Mouse (Mus musculus) hindbrain, embryonic 16.5 days (tissue): ENCODE measurements around the gene Olfr218. TPM values are rescaled to one million over a fixed set of nuclear protein-coding genes. Genes with fewer than 3 reads are reported as not detected.

Experiments used
- ATAC-seq: fragments of 200-750 bp; cut with Nextera tagmentation; 2 replicates; pipeline ENCODE4 v1.8.0; 2017; ENCODE audit warnings: moderate TSS enrichment, moderate library complexity
- H3K27ac ChIP-seq: fragments of 300-500 bp; sonication (generic); 2 replicates; pipeline ENCODE4 v1.5.1; 2014; ENCODE audit warnings: low read depth, mild to moderate bottlenecking, control low read depth, low read length, moderate library complexity
- H3K27me3 ChIP-seq: fragments of 300-500 bp; sonication (generic); replicated peaks from 2 replicates; pipeline ENCODE4 v1.6.1; 2014; ENCODE audit warnings: low read length; ENCODE audit not compliant: control insufficient read depth, insufficient read depth
- H3K36me3 ChIP-seq: fragments of 300-500 bp; sonication (generic); 2 replicates; pipeline ENCODE4 v1.6.1; 2014; ENCODE audit warnings: mild to moderate bottlenecking, low read length, moderate library complexity, mixed read lengths; ENCODE audit not compliant: control insufficient read depth, insufficient read depth
- H3K4me1 ChIP-seq: fragments of 300-500 bp; sonication (generic); 2 replicates; pipeline ENCODE4 v1.6.1; 2014; ENCODE audit warnings: low read depth, low read length; ENCODE audit not compliant: control insufficient read depth, insufficient read depth
- H3K4me2 ChIP-seq: fragments of 300-500 bp; sonication (generic); 2 replicates; pipeline ENCODE4 v1.6.1; 2014; ENCODE audit warnings: mild to moderate bottlenecking, low read length, control low read depth, moderate library complexity
- H3K4me3 ChIP-seq: fragments of 300-500 bp; sonication (generic); 2 replicates; pipeline ENCODE4 v1.5.1; 2014; ENCODE audit warnings: mild to moderate bottlenecking, low read length, control low read depth, moderate library complexity
- H3K9ac ChIP-seq: fragments of 300-500 bp; sonication (generic); 2 replicates; pipeline ENCODE4 v1.6.1; 2014; ENCODE audit warnings: low read depth, mild to moderate bottlenecking, control low read depth, low read length, moderate library complexity
- H3K9me3 ChIP-seq: fragments of 300-500 bp; sonication (generic); 2 replicates; pipeline ENCODE4 v1.6.1; 2014; ENCODE audit warnings: mild to moderate bottlenecking, low read length, moderate library complexity; ENCODE audit not compliant: control insufficient read depth
- WGBS: fragments of 180-500 bp; shearing (Covaris S2); extraction: QIAGEN DNeasy Blood & Tissue Kit; methylation state at CpG from one replicate; pipeline ENCODE4 v1.1.7; 2014; 5-methylcytosine and 5-hydroxymethylcytosine counted together
- polyA plus RNA-seq: library from polyadenylated mRNA; unstranded; fragments of >200 nt; fragmentation: Nextera tagmentation; extraction: Ambion mirVana; gene quantifications from 2 replicates; pipeline ENCODE4 v1.2.1, GENCODE M21; 2015

The Olfr218 gene
- polyA plus RNA-seq, 1 experiment from 2014 or later, result not detected

GRCm38 (mm10) chr1:173249888-173250287, 52.3 kb downstream of the Olfr218 start:
- Histone ChIP-seq H3K9me3 (no peaks in the 10 kb centered on the region), H3K4me2 (no peak overlapping the region), H3K4me3 (no peak overlapping the region), H3K27me3 (no peaks in the 10 kb centered on the region), H3K27ac (no peak overlapping the region), H3K4me1 (no peaks in the 10 kb centered on the region), H3K36me3 (no peaks in the 10 kb centered on the region), H3K9ac (no peak overlapping the region)
- WGBS, result 91% methylated on average over 3 of the region's 3 CpGs
- ATAC-seq, result no peak

Other genes with a start within 250 kb of the Olfr218 start
- gene Olfr16, start 247.4 kb upstream of the Olfr218 start, polyA plus RNA-seq, result not detected in 2 replicates
- gene Olfr1408, start 60.4 kb upstream of the Olfr218 start, polyA plus RNA-seq, result not detected in 2 replicates
- not detected in 2 replicates for gene Olfr1406, start 7.2 kb upstream of the Olfr218 start, polyA plus RNA-seq
- gene Olfr1404, start 14.6 kb downstream of the Olfr218 start, polyA plus RNA-seq, result not detected in 2 replicates
- not detected in 2 replicates for gene Fcer1a, start 29.4 kb downstream of the Olfr218 start, polyA plus RNA-seq
- gene Olfr418, start 68.2 kb downstream of the Olfr218 start, polyA plus RNA-seq, result not detected in 2 replicates
- gene Mptx2, start 80.0 kb downstream of the Olfr218 start, polyA plus RNA-seq, result not detected in 2 replicates
- gene Ackr1, start 135.9 kb downstream of the Olfr218 start, polyA plus RNA-seq, result 17.5 and 20.4 TPM in 2 replicates
- 0.99 and 1.6 TPM in 2 replicates for gene Aim2, start 153.1 kb downstream of the Olfr218 start, polyA plus RNA-seq
- 64.9 and 70.2 TPM in 2 replicates for gene Cadm3, start 169.9 kb downstream of the Olfr218 start, polyA plus RNA-seq